Mouse (Mus musculus) liver, adult 2 months (tissue): ENCODE data around the gene Mypn.

Experiments used
- CTCF ChIP-seq: fragments of 200-500 bp; IDR thresholded peaks from 2 replicates; pipeline ENCODE4 v1.5.1; 2011; ENCODE audit warnings: low read depth, low read length, control low read depth
- POLR2A ChIP-seq: fragments of 200-500 bp; IDR thresholded peaks from 2 replicates; pipeline ENCODE4 v1.6.1; 2011; ENCODE audit warnings: low read length, control low read depth; ENCODE audit not compliant: insufficient read depth; ENCODE audit errors: extremely low read depth

GRCm38 (mm10) chr10:63156919-63157318 lies 46.8 kb downstream of the Mypn start:
- TF ChIP-seq POLR2A (no peak), CTCF (no peak)
